Mouse (Mus musculus): Measurements from ENCODE around the gene Agap1. TPM values are rescaled to one million over a fixed set of nuclear protein-coding genes. Genes with fewer than 3 reads are reported as not detected.
A peak's percentile ranks its signal among the peaks of the same experiment; 100 is the strongest.

Agap1 gene
- total and polyA plus RNA-seq, 2 experiments from 2014 or later, result 40.1 to 108 TPM

GRCm38 (mm10) chr1:89576174-89576890 lies 121.7 kb downstream of the Agap1 start:
- TF ChIP-seq CTCF (IDR thresholded peaks at IDR 0.05; ENCODE audit: low read depth), result no peak
- Histone ChIP-seq H3K4me1 (ENCODE audit: insufficient read depth) (peaks cover 20% of the 10 kb centered on the region), H3K4me2 (ENCODE audit: low read depth) (peak overlapping the region; percentile 53), H3K36me3 (ENCODE audit: insufficient read depth) (no peaks in the 10 kb centered on the region), H3K4me3 (ENCODE audit: low read depth, low read length) (peak overlapping the region; percentile 26), H3K9me3 (ENCODE audit: low read length) (no peaks in the 10 kb centered on the region), H3K27ac (ENCODE audit: low read depth, low read length) (peak overlapping the region; percentile 99), H3K9ac (peak overlapping the region; percentile 56), H3K27me3 (ENCODE audit: insufficient read depth, low read length) (no peaks in the 10 kb centered on the region)
- ATAC-seq (no peak), DNase-seq (no peak)
- 39% methylated on average over 7 of the region's 7 CpGs for WGBS

GRCm38 (mm10) chr1:89576985-89577384 lies 122.4 kb downstream of the Agap1 start:
- peaks cover 25% of the 10 kb centered on the region for H3K4me1 ChIP-seq (ENCODE audit: insufficient read depth)
- 4% methylated on average over 4 of the region's 4 CpGs for WGBS
- H3K4me2 ChIP-seq (ENCODE audit: low read depth), result peak overlapping the region; percentile 53
- H3K9ac ChIP-seq, result peak overlapping the region; percentile 56
- peak overlapping the region; percentile 26 for H3K4me3 ChIP-seq (ENCODE audit: low read depth, low read length)
- no peaks in the 10 kb centered on the region for H3K27me3 ChIP-seq (ENCODE audit: insufficient read depth, low read length)
- no peak for TF ChIP-seq CTCF (IDR thresholded peaks at IDR 0.05; ENCODE audit: low read depth)
- H3K9me3 ChIP-seq (ENCODE audit: low read length), result no peaks in the 10 kb centered on the region
- H3K27ac ChIP-seq (ENCODE audit: low read depth, low read length), result peak overlapping the region; percentile 99
- H3K36me3 ChIP-seq (ENCODE audit: insufficient read depth), result no peaks in the 10 kb centered on the region
- peak; percentile 93 for DNase-seq
- peak; percentile 77 for ATAC-seq

- H3K4me1 ChIP-seq (ENCODE audit: insufficient read depth), result peaks cover 38% of the 10 kb centered on the region
- DNase-seq (peak; percentile 94), ATAC-seq (peak; percentile 84)
- under 1% methylated on average over 134 of the region's 146 CpGs for WGBS
- peak overlapping the region; percentile 97 for H3K4me2 ChIP-seq (ENCODE audit: low read depth)
- no peaks in the 10 kb centered on the region for H3K9me3 ChIP-seq (ENCODE audit: low read length)
- H3K27ac ChIP-seq (ENCODE audit: low read depth, low read length), result peak overlapping the region; percentile 95
- peak overlapping the region; percentile 91 for H3K9ac ChIP-seq
- H3K36me3 ChIP-seq (ENCODE audit: insufficient read depth), result no peaks in the 10 kb centered on the region
- peak overlapping the region; percentile 84 for H3K4me3 ChIP-seq (ENCODE audit: low read depth, low read length)
- peak; percentile 41 for TF ChIP-seq CTCF (IDR thresholded peaks at IDR 0.05; ENCODE audit: low read depth)
- no peaks in the 10 kb centered on the region for H3K27me3 ChIP-seq (ENCODE audit: insufficient read depth, low read length)
Observed at GRCm38 (mm10) chr1:89580031-89580998, 125.7 kb downstream of the Agap1 start.

GRCm38 (mm10) chr1:89580999-89581765 lies 126.6 kb downstream of the Agap1 start:
- peak overlapping the region; percentile 84 for H3K4me3 ChIP-seq (ENCODE audit: low read depth, low read length)
- peak; percentile 21 for ATAC-seq
- TF ChIP-seq CTCF (IDR thresholded peaks at IDR 0.05; ENCODE audit: low read depth), result peak; percentile 59
- no peaks in the 10 kb centered on the region for H3K27me3 ChIP-seq (ENCODE audit: insufficient read depth, low read length)
- no peaks in the 10 kb centered on the region for H3K36me3 ChIP-seq (ENCODE audit: insufficient read depth)
- H3K9ac ChIP-seq, result peak overlapping the region; percentile 91
- H3K27ac ChIP-seq (ENCODE audit: low read depth, low read length), result peak overlapping the region; percentile 95
- peak; percentile 66 for DNase-seq
- 2% methylated on average over 94 of the region's 95 CpGs for WGBS
- H3K9me3 ChIP-seq (ENCODE audit: low read length), result no peaks in the 10 kb centered on the region
- H3K4me2 ChIP-seq (ENCODE audit: low read depth), result peak overlapping the region; percentile 97
- peaks cover 32% of the 10 kb centered on the region for H3K4me1 ChIP-seq (ENCODE audit: insufficient read depth)

- ATAC-seq (no peak), DNase-seq (no peak)
- Histone ChIP-seq H3K4me1 (ENCODE audit: insufficient read depth) (peaks cover 26% of the 10 kb centered on the region), H3K9ac (peak overlapping the region; percentile 91), H3K4me2 (ENCODE audit: low read depth) (peak overlapping the region; percentile 97), H3K4me3 (ENCODE audit: low read depth, low read length) (peak overlapping the region; percentile 84), H3K9me3 (ENCODE audit: low read length) (no peaks in the 10 kb centered on the region), H3K27me3 (ENCODE audit: insufficient read depth, low read length) (no peaks in the 10 kb centered on the region), H3K27ac (ENCODE audit: low read depth, low read length) (no peak overlapping the region), H3K36me3 (ENCODE audit: insufficient read depth) (no peaks in the 10 kb centered on the region)
- TF ChIP-seq CTCF (IDR thresholded peaks at IDR 0.05; ENCODE audit: low read depth), result no peak
- 13% methylated on average over 6 of the region's 6 CpGs for WGBS
Observed at GRCm38 (mm10) chr1:89581766-89582125, 127.1 kb downstream of the Agap1 start.

- Histone ChIP-seq H3K27me3 (ENCODE audit: insufficient read depth, low read length) (no peaks in the 10 kb centered on the region), H3K27ac (ENCODE audit: low read depth, low read length) (no peak overlapping the region), H3K4me3 (ENCODE audit: low read depth, low read length) (peak overlapping the region; percentile 84; the same call in 1 of the 2 replicates), H3K4me2 (ENCODE audit: low read depth) (peak overlapping the region; percentile 97), H3K4me1 (ENCODE audit: insufficient read depth) (peaks cover 23% of the 10 kb centered on the region), H3K9me3 (ENCODE audit: low read length) (no peaks in the 10 kb centered on the region), H3K36me3 (ENCODE audit: insufficient read depth) (no peaks in the 10 kb centered on the region), H3K9ac (no peak overlapping the region; the same call in 1 of the 2 replicates)
- DNase-seq (no peak), ATAC-seq (no peak)
- 81% methylated on average over 5 of the region's 5 CpGs for WGBS
- peak; percentile 47 for TF ChIP-seq CTCF (IDR thresholded peaks at IDR 0.05; ENCODE audit: low read depth)
Observed at GRCm38 (mm10) chr1:89583369-89583768, 128.8 kb downstream of the Agap1 start.

All from forebrain, postnatal 0 days (tissue).